Mouse (Mus musculus) right cerebral cortex, adult 2 months (tissue): ENCODE results near the gene Olfr324.

Experiments used
- DNase-seq, 2 experiments: peaks; one replicate each; pipeline ENCODE4 v3.0.0; 2021 to 2022; ENCODE audit warnings: low spot score in 2 of 2

Olfr324 gene

DNA sequence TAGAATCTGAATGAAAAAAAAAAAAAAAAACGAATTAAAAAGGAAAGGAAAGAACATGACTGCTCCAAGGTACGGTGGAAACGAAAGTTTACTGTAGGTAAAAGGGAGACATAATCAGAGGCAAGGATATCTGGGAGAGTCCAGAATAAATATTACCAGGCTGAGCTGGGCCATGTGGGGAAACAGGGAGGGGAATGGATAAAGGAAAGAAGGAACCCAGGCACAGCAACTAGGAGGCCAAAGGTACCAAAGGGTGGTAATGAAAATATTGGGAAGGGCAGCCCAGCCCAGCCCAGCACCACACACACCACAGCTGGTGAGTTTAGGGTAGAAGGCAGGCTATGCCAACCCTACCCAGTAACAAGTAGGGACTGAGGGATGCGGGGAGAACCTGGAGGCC, 40.0 kb downstream of the Olfr324 start:
- DNase-seq: no peak

DNA sequence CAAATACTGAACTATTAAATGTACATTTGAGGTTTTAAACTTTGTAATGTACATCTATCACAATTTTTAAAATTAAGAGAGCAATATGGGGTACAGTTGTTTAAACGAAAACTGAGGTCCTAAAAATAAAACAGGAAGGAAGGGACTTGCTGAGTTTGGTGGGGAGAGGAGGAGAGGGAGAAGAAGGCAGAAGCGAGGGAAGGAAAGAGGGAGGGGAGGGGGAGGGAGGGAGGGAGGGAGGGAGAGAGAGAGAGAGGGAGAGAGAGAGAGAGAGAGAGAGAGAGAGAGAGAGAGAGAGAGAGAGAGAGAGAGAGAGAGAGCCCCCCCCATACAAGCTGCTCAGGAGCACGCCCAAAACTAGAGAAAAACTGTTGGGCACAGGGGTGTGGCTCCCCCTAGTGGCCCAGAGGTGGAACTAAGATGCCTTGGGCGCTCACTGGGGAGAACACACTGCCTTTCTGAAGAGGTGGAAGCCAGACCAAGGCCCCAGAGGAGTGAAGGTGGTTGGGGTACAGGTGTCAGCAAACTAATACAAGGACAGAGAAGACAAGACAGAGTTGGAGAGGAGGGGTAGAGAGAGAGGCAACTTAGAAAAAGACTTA, 41.6 kb downstream of the Olfr324 start:
- DNase-seq: peak; percentile 28 to 48

DNA sequence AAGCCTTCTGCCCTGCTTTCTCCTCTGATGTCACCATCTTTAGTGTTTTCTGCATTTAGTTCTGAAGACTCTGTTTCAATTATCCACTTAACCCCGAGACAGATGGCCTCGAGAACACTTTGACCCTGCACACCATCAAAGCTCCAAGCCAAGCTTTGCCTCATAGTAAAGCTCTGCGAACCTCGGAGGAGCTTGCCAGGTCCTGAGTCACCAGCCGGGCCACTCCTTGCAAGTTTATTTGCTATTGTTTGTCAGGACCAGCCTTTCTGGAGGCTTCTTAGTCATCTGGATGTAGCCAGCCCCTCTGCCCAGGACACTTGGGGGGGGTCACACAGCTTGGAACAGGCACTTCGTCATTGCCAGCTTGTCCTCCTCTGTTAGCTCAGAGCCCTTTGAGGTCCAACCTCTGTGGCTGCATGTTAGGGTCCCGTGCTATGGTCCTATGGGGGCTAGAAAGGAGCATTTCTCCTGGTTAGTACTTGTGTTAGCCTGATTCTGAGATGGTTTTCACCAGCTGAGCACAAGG, 43.3 kb downstream of the Olfr324 start:
- no peak for DNase-seq

DNA sequence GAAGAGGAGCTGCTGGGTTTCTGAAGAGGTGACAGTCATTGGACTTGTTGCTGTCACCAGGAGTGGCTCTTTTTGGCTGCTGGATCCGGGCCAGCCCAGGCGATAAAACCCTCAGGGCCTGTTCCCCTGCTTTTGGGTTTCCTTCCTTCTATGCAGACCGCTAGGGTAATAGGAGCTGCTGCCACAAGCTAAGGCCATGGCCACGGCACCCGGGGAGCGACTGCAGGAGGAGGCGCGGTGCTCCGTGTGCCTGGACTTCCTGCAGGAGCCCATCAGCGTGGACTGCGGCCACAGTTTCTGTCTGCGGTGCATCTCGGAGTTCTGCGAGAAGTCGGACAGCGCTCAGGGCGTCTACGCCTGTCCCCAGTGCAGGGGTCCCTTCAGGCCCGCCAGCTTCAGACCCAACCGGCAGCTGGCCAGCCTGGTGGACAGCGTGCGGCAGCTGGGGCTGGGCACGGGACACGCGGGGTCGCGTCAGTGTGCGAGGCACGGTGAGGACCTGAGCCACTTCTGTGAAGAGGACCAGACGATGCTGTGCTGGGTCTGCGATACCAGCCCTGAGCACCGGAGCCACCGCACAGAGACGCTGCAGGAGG, 45.5 kb downstream of the Olfr324 start, which contains the start of gene Trim58:
Gene Trim58, plus strand, starts transcription at position 194 of the 596 bp plus-strand sequence.
- DNase-seq: peak in 1 of 2 experiments; percentile 6

DNA sequence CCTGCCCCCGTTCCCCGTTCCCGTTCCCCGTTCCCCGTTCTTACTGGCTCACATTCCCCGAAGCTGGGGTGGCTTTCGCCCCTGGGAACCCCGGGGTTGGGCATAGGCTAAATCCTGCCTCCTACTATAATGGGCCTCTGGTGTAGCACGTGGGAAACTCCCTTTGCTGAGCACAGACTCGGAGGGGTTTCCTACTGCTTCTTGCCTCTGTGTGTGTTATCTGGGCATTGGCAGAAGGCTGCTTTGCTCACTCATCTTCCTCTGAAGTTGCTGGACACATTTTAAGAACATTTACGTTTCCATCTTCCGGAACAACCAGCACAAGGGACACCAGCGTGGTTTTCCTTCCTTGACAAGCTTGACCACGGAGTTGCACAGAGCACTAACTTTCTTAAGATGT, 46.1 kb downstream of the Olfr324 start:
- DNase-seq: no peak

DNA sequence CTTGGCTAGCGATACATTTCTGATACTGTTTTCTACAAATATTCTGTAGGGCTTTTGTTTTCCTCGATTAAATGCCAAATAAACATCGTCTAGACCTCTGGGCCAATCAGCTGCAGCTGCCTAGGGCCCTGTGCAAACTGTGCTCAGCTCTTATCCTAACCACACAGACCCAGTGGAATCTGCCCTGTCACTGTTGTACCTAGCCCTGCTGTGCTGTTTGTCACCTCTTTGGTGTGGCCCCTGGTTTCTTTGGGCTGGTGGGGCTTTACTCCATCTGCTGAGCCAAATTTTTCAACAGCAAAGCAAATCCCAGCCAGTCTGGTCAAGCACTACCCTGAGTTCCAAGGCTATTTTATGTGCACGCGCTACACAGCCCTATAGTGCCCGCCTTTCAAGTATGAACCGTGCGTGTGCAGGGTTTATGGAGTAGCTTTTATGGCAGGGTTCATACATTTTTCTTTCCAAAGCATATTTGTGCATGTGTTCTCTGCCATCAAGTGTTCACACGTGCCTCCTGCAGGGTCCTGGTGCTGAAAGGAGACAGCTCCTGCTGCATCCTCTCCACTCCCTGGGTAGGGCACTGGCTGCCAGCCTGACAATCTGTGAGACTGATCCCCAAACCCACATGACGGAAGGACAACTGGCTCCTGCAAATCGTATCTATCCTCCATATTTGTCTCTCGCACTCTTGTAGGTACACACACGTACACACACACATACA, 46.9 kb downstream of the Olfr324 start:
- no peak for DNase-seq

DNA sequence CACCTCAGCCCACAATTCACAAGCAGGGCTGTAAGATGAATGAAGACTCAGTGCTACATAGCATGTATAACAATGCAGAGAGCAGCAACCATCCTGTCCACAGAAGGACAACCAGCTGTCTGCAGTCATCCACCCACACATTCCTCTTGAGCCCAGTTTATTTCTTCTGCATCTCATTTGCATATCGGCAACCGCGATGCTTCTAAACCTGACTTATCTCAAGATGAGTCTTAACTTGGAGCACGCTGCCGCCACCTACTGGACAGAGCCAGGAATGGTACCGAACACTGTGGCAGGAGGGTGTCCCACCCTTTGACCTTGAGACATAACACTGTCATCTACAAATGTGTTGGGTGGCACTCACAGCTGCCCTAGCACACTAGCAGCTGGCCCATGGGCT, 48.4 kb downstream of the Olfr324 start:
- DNase-seq: peak; percentile 27 to 37
